Mouse (Mus musculus) MEL (cell line): ENCODE results near the gene Stat4. TPM values are rescaled to one million over a fixed set of nuclear protein-coding genes. Genes with fewer than 3 reads are reported as not detected.

ENCODE experiments used
- DNase-seq: peaks from one replicate; pipeline ENCODE4 v3.0.0; 2011; ENCODE audit warnings: low read depth, low spot score
- H3K27ac ChIP-seq: 2 replicates; pipeline ENCODE4 v1.5.1; 2012; ENCODE audit warnings: low read depth, mild to moderate bottlenecking, control low read depth, low read length, moderate library complexity; ENCODE audit not compliant: control insufficient read depth
- H3K27me3 ChIP-seq, 2 experiments: fragments of 150-350 bp in 1 of 2; sonication (generic) in 1 of 2; 2 replicates each; pipeline ENCODE4 v1.6.1; 2012; ENCODE audit warnings: low read length in 2 of 2, mild to moderate bottlenecking in 2 of 2, improper control_type of control experiment in 1 of 2, moderate library complexity in 1 of 2; ENCODE audit not compliant: insufficient read depth in 2 of 2, control insufficient read depth in 1 of 2
- H3K36me3 ChIP-seq, 2 experiments: 2 replicates each; pipeline ENCODE4 v1.6.1; 2012 to 2014; ENCODE audit warnings: low read length in 2 of 2, improper control_type of control experiment in 1 of 2, inconsistent platforms in 1 of 2, mild to moderate bottlenecking in 1 of 2; ENCODE audit not compliant: insufficient read depth in 2 of 2, control insufficient read depth in 1 of 2
- H3K4me1 ChIP-seq, 2 experiments: fragments of 150-350 bp in 1 of 2; sonication (generic) in 1 of 2; 2 replicates each; pipeline ENCODE4 v1.6.1; 2012; ENCODE audit warnings: low read length in 2 of 2, improper control_type of control experiment in 1 of 2, mild to moderate bottlenecking in 1 of 2; ENCODE audit not compliant: insufficient read depth in 2 of 2, control insufficient read depth in 1 of 2
- H3K4me3 ChIP-seq, 2 experiments: fragments of 150-350 bp in 1 of 2; sonication (generic) in 1 of 2; 2 replicates each; pipeline ENCODE4 v1.5.1; 2012; ENCODE audit warnings: low read depth in 2 of 2, low read length in 2 of 2, mild to moderate bottlenecking in 2 of 2, moderate library complexity in 2 of 2, control low read depth in 1 of 2, improper control_type of control experiment in 1 of 2; ENCODE audit not compliant: control insufficient read depth in 1 of 2, insufficient read depth in 1 of 2
- H3K79me2 ChIP-seq: 2 replicates; pipeline ENCODE4 v1.6.1; 2012; ENCODE audit warnings: mild to moderate bottlenecking, low read length, moderate library complexity; ENCODE audit not compliant: control insufficient read depth, poor library complexity, insufficient read depth
- H3K9ac ChIP-seq: 2 replicates; pipeline ENCODE4 v1.6.1; 2012; ENCODE audit warnings: low read depth, mild to moderate bottlenecking, control low read depth, low read length, moderate library complexity; ENCODE audit not compliant: control insufficient read depth, poor library complexity, severe bottlenecking
- H3K9me3 ChIP-seq: fragments of 150-350 bp; sonication (generic); replicated peaks from 2 replicates; pipeline ENCODE4 v1.6.1; 2012; ENCODE audit warnings: mild to moderate bottlenecking, low read length, improper control_type of control experiment, moderate library complexity; ENCODE audit not compliant: insufficient read depth
- BHLHE40 ChIP-seq: IDR thresholded peaks from 2 replicates; pipeline ENCODE4 v1.6.1; 2012; ENCODE audit warnings: low read depth, mild to moderate bottlenecking, inconsistent platforms, low read length, improper control_type of control experiment, borderline replicate concordance
- CHD1 ChIP-seq: IDR thresholded peaks from 2 replicates; pipeline ENCODE4 v1.6.1; 2012; ENCODE audit warnings: low read depth, mild to moderate bottlenecking, inconsistent platforms, low read length, improper control_type of control experiment
- CTCF ChIP-seq, 3 experiments: IDR thresholded peaks in 2 of 3; conservative IDR thresholded peaks in 1 of 3; 2 replicates each; pipeline ENCODE4 v1.5.1; 2011 to 2012; ENCODE audit warnings: low read length in 3 of 3, low read depth in 2 of 3, mild to moderate bottlenecking in 2 of 3, improper control_type of control experiment in 1 of 3, inconsistent platforms in 1 of 3, mixed read lengths in 1 of 3, moderate library complexity in 1 of 3; ENCODE audit not compliant: control insufficient read depth in 1 of 3, insufficient read depth in 1 of 3, poor library complexity in 1 of 3, severe bottlenecking in 1 of 3
- ETS1 ChIP-seq: IDR thresholded peaks from 2 replicates; pipeline ENCODE4 v1.6.1; 2012; ENCODE audit warnings: low read depth, mild to moderate bottlenecking, inconsistent platforms, low read length, improper control_type of control experiment, moderate library complexity
- GABPA ChIP-seq: IDR thresholded peaks from 2 replicates; pipeline ENCODE4 v1.6.1; 2012; ENCODE audit warnings: low read depth, mild to moderate bottlenecking, inconsistent platforms, low read length, improper control_type of control experiment, moderate library complexity
- GATA1 ChIP-seq: IDR thresholded peaks from 2 replicates; pipeline ENCODE4 v1.6.1; 2011; ENCODE audit warnings: low read depth, low read length, improper control_type of control experiment
- HCFC1 ChIP-seq: IDR thresholded peaks from 2 replicates; pipeline ENCODE4 v1.6.1; 2012; ENCODE audit warnings: low read depth, mild to moderate bottlenecking, inconsistent platforms, low read length, improper control_type of control experiment, moderate library complexity
- MEF2A ChIP-seq: IDR thresholded peaks from 2 replicates; pipeline ENCODE4 v1.6.1; 2014; ENCODE audit warnings: low read depth, mild to moderate bottlenecking, inconsistent platforms, low read length, improper control_type of control experiment; ENCODE audit not compliant: poor library complexity, insufficient replicate concordance, severe bottlenecking; ENCODE audit errors: extremely low read depth
- MYB ChIP-seq: IDR thresholded peaks from 2 replicates; pipeline ENCODE4 v1.6.1; 2011; ENCODE audit warnings: mild to moderate bottlenecking, low read depth, low read length, improper control_type of control experiment
- NELFE ChIP-seq: IDR thresholded peaks from 2 replicates; pipeline ENCODE4 v1.6.1; 2011; ENCODE audit warnings: low read depth, low read length, improper control_type of control experiment
- NRF1 ChIP-seq: IDR thresholded peaks from 2 replicates; pipeline ENCODE4 v1.6.1; 2014; ENCODE audit warnings: low read depth, mild to moderate bottlenecking, inconsistent platforms, low read length, improper control_type of control experiment, moderate library complexity; ENCODE audit not compliant: poor library complexity, insufficient read depth, severe bottlenecking
- POLR2A ChIP-seq, 2 experiments: IDR thresholded peaks; 2 replicates each; pipeline ENCODE4 v1.6.1; 2011 to 2012; ENCODE audit warnings: low read length in 2 of 2, mild to moderate bottlenecking in 2 of 2, control low read depth in 1 of 2, improper control_type of control experiment in 1 of 2, low read depth in 1 of 2, moderate library complexity in 1 of 2; ENCODE audit not compliant: control insufficient read depth in 1 of 2, insufficient read depth in 1 of 2, poor library complexity in 1 of 2
- SIN3A ChIP-seq: IDR thresholded peaks from 2 replicates; pipeline ENCODE4 v1.6.1; 2012; ENCODE audit warnings: low read length, improper control_type of control experiment, inconsistent platforms
- UBTF ChIP-seq: IDR thresholded peaks from 2 replicates; pipeline ENCODE4 v1.6.1; 2012; ENCODE audit warnings: low read depth, mild to moderate bottlenecking, inconsistent platforms, low read length, improper control_type of control experiment, moderate library complexity, borderline replicate concordance; ENCODE audit not compliant: insufficient read depth
- USF1 ChIP-seq: IDR thresholded peaks from 2 replicates; pipeline ENCODE4 v1.6.1; 2014; ENCODE audit warnings: low read depth, mild to moderate bottlenecking, inconsistent platforms, low read length, improper control_type of control experiment, moderate library complexity
- ZKSCAN1 ChIP-seq: IDR thresholded peaks from 2 replicates; pipeline ENCODE4 v1.6.1; 2012; ENCODE audit warnings: low read depth, mild to moderate bottlenecking, inconsistent platforms, low read length, improper control_type of control experiment, moderate library complexity
- ZNF384 ChIP-seq: IDR thresholded peaks from 2 replicates; pipeline ENCODE4 v1.6.1; 2012; ENCODE audit warnings: low read depth, mild to moderate bottlenecking, inconsistent platforms, low read length, improper control_type of control experiment
- polyA plus RNA-seq, 2 experiments: library from polyadenylated mRNA; stranded (reverse) in 1 of 2; unstranded in 1 of 2; fragments of >175 nt in 1 of 2; fragments of >200 nt in 1 of 2; gene quantifications; 2 replicates each; pipeline versions ENCODE4 v1.2.1 to v1.2.4; 2012; ENCODE audit warnings: low replicate concordance in 2 of 2, low read depth in 1 of 2; ENCODE audit not compliant: insufficient read length in 2 of 2, insufficient read depth in 1 of 2, missing spikeins in 1 of 2
- total RNA-seq: library from RNA; depleted of rRNA; stranded (reverse); fragments of 300-350 nt; gene quantifications from 2 replicates; pipeline ENCODE4 v1.2.3, GENCODE M21; 2012

The Stat4 gene
- total and polyA plus RNA-seq, 3 experiments: not detected

DNA sequence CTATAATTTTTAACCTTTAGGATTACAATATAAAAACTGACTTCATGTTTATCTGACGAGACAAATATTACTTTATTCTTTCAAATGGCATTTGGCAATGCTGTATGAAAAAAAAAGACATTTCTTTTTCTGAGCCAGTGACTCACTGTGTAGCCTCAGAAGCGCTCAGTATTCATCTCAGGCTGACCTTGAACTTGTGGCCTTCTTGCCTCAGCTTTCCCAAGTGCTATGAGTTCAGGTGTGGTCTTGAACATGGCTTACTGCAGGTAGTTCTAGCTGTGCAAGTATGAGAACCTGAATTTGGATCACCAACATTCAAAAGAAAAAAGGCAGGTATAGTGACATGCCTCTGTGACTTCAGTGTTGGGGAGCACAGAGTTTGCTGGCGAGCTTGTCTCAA is 134.1 kb downstream of the Stat4 start:
- H3K9ac ChIP-seq: no peak overlapping the region
- no peak overlapping the region for H3K4me3 ChIP-seq
- no peaks in the 10 kb centered on the region; a peak in 2 of 4 replicates for H3K36me3 ChIP-seq
- H3K4me1 ChIP-seq: peaks cover 0 to 8% of the 10 kb centered on the region in 2 experiments; a peak in 2 of 4 replicates
- no peak overlapping the region for H3K27ac ChIP-seq
- H3K27me3 ChIP-seq: no peaks in the 10 kb centered on the region
- peaks cover 3% of the 10 kb centered on the region; the same call in 1 of the 2 replicates for H3K79me2 ChIP-seq
- TF ChIP-seq NRF1: no peak
- TF ChIP-seq ZKSCAN1: no peak
- TF ChIP-seq MEF2A: no peak
- no peak for TF ChIP-seq ZNF384
- no peak for TF ChIP-seq MYB
- TF ChIP-seq BHLHE40: no peak
- no peaks in the 10 kb centered on the region for H3K9me3 ChIP-seq
- no peak for DNase-seq

- Histone ChIP-seq H3K9ac (no peak overlapping the region), H3K4me1 (peaks cover 0 to 4% of the 10 kb centered on the region in 2 experiments; a peak in 1 of 4 replicates), H3K9me3 (no peaks in the 10 kb centered on the region), H3K27me3 (no peaks in the 10 kb centered on the region), H3K79me2 (no peaks in the 10 kb centered on the region)
- no peak for TF ChIP-seq MYB
- TF ChIP-seq USF1: no peak
- no peak for TF ChIP-seq CHD1
- no peak for TF ChIP-seq HCFC1
- TF ChIP-seq UBTF: no peak
- TF ChIP-seq POLR2A (IDR thresholded peaks at IDR 0.05; ENCODE audit: control insufficient read depth in 1 of 2, insufficient read depth in 1 of 2, low read depth in 1 of 2, low read length in 2 of 2, poor library complexity in 1 of 2): no peak
- no peak for TF ChIP-seq SIN3A
- TF ChIP-seq GATA1: no peak
- no peak for TF ChIP-seq ZNF384
- TF ChIP-seq, all 39 proteins: peak for 0
- Histone ChIP-seq H3K27ac (no peak overlapping the region), H3K4me3 (no peak overlapping the region), H3K36me3 (no peaks in the 10 kb centered on the region; a peak in 2 of 4 replicates)
- no peak for DNase-seq
These were observed 137.9 kb downstream of the Stat4 start for GRCm38 (mm10) chr1:52124818-52125217.

GRCm38 (mm10) chr1:52127350-52127749 is 140.4 kb downstream of the Stat4 start:
- H3K27ac ChIP-seq: no peak overlapping the region
- H3K4me1 ChIP-seq: no peaks in the 10 kb centered on the region
- no peaks in the 10 kb centered on the region for H3K27me3 ChIP-seq
- H3K36me3 ChIP-seq: no peaks in the 10 kb centered on the region; a peak in 2 of 4 replicates
- H3K79me2 ChIP-seq: no peaks in the 10 kb centered on the region
- no peak for TF ChIP-seq ETS1
- TF ChIP-seq NELFE: no peak
- no peak for TF ChIP-seq GATA1
- TF ChIP-seq CTCF (IDR thresholded peaks at IDR 0.05 in 2 of 3, conservative IDR thresholded peaks at IDR 0.05 in 1 of 3; ENCODE audit: control insufficient read depth in 1 of 3, insufficient read depth in 1 of 3, low read depth in 2 of 3, low read length in 3 of 3, poor library complexity in 1 of 3, severe bottlenecking in 1 of 3): no peak
- TF ChIP-seq HCFC1: no peak
- TF ChIP-seq CHD1: no peak
- no peak for TF ChIP-seq GABPA
- H3K9ac ChIP-seq: no peak overlapping the region
- H3K4me3 ChIP-seq: no peak overlapping the region
- no peak for DNase-seq
- no peaks in the 10 kb centered on the region for H3K9me3 ChIP-seq
